Mouse (Mus musculus): ENCODE results near the gene Zbtb37.

Zbtb37 gene

GRCm38 (mm10) chr1:161034435-161035280 lies at the start of gene Zbtb37:
Gene Zbtb37, minus strand, starts transcription at chr1:161034849.
- DNase-seq: peak; percentile 99

DNA sequence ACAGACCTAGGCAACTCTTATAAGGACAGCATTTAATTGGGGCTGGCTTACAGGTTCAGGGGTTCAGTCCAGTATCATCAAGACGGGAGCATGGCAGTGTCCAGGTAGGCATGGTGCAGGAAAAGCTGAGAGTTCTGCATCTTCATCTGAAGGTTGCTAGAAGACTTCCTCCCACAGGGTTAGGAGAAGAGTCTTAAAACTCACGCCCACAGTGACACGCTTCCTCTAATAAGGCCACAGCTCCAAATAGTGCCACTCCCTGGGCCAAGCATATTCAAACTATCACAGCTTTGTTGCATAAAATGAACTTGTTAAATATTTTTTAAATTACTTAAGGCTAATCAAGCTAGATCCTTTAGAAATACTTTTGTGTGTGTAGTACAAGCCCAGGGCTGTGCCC lies 42.6 kb upstream of the Zbtb37 start:
- no peak for DNase-seq

GRCm38 (mm10) chr1:161076238-161076637 lies 41.6 kb upstream of the Zbtb37 start:
- DNase-seq: peak; percentile 5 to 31

- no peak for DNase-seq
Observed at GRCm38 (mm10) chr1:161071272-161071620, 36.6 kb upstream of the Zbtb37 start.

DNA sequence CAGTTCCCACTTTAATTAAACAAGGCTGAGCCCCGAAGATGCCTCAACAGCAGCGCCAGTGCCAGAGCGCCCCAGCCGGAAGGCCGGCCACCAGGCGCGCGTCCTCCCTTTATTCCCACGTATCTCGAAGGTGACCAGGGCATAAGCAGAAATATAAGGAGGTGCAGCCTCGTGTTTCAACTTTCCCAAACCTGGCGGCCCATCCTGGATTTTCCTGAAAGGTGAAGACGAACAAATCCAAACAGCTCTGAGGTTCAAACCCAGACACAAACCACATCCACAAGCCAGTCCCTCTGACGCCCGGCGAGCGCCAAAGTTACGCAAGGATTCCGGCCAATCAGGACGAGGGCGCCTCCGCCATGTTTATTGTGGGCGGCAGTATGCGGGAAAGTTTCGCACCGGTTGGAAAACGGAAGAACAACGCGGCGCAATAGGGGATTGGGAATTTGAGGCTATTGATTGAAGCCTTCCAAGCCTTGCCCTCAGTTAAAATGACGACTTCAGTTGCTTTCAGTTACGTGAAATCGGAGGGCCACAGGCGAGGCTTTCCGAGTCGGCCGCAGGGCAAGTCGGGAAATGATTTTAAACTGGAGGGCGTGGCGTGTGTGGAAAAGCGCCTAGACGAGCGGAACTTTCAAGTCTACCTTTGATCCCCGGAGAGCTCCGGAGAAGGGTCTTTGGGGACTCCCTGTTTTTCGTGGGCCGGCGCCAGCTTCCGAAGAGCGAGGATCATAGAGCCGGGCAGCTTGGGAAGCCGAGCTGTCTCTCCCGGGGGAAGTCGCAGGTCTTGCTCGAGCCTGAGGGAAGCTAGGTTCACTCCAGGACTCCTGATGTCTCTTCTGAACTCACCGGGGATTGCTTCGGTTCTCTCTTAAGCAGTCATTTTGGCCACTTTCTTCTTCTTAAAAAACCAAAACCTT lies 36.0 kb upstream of the Zbtb37 start, which contains the start of the genes Dars2 and Cenpl:
Gene Dars2, minus strand, starts transcription at position 307 of the 920 bp plus-strand sequence.
Gene Cenpl, plus strand, starts transcription at position 362 of the 920 bp plus-strand sequence.
- peak; percentile 96 to 98 for DNase-seq

- no peak for DNase-seq
Observed at GRCm38 (mm10) chr1:161063351-161063750, 28.7 kb upstream of the Zbtb37 start.

DNA sequence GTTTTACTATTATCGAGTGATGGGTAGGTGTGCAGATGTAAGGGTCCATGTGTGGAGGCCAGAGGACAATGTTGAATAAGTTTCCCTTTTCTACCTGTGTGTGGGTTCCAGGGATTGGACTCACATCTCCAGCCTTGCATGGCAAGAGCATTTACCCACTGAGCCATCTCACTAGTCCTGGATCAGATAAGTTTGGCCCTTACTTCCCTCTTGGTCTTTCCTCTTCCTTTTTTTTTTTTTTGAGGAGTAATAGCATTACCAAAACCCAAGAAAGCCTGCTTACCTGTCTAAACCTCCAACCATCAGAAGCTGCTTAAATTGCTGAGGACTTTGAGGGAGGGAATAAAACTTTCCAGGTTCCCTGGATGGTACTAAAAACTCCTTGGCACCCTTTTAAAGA lies 22.5 kb upstream of the Zbtb37 start:
- no peak for DNase-seq

GRCm38 (mm10) chr1:161046972-161047371 lies 12.3 kb upstream of the Zbtb37 start:
- DNase-seq: no peak

GRCm38 (mm10) chr1:161041261-161042020 lies 6.8 kb upstream of the Zbtb37 start:
- DNase-seq: no peak

- DNase-seq: no peak
Observed at GRCm38 (mm10) chr1:161040855-161041254, 6.2 kb upstream of the Zbtb37 start.

DNA sequence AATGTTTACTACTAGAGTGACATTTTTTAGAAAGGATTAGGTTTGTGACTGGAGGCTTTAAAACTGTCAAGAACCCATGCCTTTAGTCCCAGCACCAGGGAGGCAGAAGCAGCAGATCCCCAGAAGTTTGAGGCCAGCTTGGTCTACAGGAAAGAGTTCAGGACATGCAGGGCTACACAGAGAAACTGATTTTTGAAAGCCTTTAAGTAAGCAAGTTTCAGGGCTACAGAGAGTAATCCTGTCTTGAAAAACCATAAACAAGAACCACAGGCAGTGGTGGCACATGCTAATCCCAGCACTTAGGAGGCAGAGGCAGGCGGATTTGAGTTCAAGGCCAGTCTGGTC lies 5.7 kb upstream of the Zbtb37 start:
- DNase-seq: peak in 1 of 2 experiments; percentile 7

DNA sequence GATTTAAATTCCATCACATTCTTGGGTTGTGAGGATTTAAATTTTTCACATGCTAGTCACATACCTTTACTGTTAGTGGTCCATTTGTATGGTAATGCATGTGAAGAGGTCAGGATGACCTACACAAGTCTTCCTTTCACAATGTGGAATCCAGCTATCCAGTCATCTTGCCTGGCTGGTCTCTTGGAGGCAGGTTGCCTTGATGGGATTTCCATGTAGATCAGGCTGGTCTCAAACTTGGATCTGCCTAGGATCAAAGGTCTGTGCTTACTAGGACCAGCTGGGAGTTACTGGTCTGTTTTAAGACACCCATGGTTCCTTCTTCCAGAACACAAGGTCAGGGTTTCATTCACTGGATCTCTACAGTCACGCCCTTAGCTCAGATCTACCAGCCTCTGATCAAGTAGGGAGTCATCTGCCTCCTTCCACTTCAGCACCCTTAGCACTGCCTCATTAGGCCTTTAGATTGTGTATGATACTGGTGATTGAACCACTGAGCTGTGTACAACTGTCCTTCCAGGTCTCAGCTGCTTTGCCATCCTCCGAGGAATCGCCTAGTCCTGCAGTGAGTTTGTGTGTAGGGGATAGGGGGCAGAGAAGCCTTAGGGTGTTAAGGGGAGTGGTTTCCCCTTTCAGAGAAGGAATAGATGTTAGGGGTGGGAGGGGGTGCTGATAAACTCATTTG lies 5.2 kb upstream of the Zbtb37 start:
- DNase-seq: peak; percentile 7 to 14

DNA sequence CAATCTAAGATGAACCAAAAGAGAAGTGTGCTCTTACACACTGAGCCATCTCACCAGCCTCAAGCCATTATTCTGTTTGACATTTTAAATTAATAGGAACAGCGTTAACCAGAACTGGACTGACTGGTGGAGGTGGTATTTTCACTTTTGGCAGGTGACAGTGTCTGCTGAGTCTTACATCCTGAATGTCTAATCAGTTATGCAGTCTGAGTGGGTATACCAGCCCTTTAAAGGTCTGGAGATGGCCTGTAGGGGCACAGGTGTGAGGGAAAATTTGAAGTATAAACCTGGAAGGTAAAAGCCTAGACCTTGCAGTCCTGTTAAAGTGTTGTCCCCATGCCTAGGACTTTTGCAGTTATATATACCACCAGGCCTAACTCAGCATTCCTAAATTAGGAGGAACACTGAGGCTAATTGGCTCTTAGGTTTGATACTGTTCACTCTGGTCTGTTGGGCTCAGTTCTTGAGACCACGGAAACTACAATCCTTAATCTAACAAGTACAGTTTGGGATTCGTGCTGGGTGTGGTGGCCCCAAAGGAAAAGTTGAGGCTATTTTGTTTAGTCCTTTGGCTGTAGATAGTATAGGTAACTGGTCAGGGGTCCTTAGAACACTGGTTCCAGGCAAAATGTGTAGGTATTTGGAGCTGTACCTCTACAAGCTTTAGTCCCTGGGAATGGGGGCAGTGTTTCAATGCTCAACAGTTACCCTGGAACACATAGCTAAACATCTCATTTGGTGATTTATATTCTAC lies 4.5 kb upstream of the Zbtb37 start:
- DNase-seq: no peak

GRCm38 (mm10) chr1:161038004-161038403 lies 3.4 kb upstream of the Zbtb37 start:
- no peak for DNase-seq

DNA sequence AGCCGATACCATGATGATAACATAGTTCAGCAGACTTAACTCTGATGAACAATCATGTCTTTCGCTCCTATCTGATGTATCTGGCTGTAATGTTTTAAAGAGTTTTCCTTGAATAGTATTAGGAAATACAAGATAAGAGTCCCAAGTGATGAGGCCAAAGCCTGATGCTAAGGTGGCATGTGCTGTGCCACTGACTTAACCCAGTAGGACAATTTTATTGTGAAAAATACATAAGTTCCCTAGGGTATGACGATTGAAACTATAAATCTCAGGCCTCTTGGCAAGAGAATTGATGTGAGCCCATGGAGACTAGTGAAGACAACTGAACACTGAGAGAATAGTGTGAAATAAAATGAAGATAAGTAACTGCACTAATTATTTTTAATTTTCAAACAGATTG lies 3.0 kb upstream of the Zbtb37 start:
- DNase-seq: no peak

DNA sequence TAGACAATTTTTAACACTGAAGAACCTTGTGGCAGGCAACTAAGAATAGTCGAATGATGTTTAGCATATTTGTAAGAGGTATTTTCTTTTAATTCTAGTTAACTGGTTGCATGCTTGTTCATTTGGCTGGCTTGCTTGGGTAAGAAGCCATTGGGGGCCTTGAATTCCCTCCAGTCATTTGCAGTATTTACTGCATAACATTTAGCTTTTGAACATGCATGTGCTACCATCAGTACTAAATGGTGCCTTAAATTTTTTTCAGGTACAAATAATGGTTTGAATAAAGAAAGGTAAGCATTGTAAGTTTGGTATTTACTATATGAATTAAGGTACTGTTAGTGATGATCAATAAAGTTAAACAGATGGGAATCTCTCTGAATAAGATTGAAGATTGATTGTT lies 2.4 kb upstream of the Zbtb37 start:
- DNase-seq: no peak

GRCm38 (mm10) chr1:161036411-161036841 lies 1.8 kb upstream of the Zbtb37 start:
- peak; percentile 8 to 11 for DNase-seq

GRCm38 (mm10) chr1:161035786-161036404 lies 1.2 kb upstream of the Zbtb37 start:
- peak in 1 of 2 experiments; percentile 5 for DNase-seq

GRCm38 (mm10) chr1:161035281-161035785 lies 684 bp upstream of the Zbtb37 start:
- DNase-seq: peak in 1 of 2 experiments; percentile 58

GRCm38 (mm10) chr1:161033856-161034434 lies 704 bp downstream of the Zbtb37 start:
- DNase-seq: no peak

Data from kidney, postnatal 4 days (tissue).